Mouse (Mus musculus): ENCODE results near the gene Isg15. TPM values are rescaled to one million over a fixed set of nuclear protein-coding genes. Genes with fewer than 3 reads are reported as not detected.

Isg15 gene
- total and polyA plus RNA-seq, 3 experiments = 4.8 to 5.4 TPM; not detected in 1

DNA sequence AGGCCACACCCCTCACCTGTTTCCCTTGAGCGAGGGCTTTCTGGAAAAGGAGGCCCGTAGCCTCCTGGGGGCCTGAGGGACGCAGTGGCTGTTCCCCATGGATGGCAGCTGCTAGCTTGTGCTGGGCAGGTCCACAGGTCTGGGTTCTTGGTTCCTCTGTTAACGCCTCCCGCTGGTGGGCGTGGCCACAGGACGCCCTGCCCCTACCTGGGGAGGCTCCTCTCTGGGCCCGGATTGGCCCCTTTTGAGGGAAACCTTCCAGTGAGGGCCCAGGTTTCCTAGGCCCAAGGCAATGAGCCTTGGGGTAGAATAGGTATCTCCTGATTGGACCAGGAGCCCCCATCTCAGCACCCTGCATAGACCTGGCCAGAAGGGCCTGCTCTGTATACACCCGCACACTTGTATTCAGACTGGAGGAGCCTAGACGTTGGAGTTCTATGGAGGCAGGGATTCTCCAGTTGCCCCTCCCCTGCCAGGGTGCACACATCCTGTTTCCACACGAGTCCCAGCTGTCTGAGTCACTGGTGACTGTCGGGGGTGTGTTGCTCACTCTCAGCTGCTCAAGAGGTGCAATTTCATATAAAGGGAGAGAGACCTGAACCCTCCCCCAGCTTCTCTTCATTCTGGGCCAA, 27.9 kb upstream of the Isg15 start:
- no peaks in the 10 kb centered on the region for H3K36me3 ChIP-seq (ENCODE audit: control insufficient read depth in 1 of 2, insufficient read depth in 2 of 2, low read length in 2 of 2)

GRCm38 (mm10) chr4:156227752-156228392, 27.3 kb upstream of the Isg15 start:
- Histone ChIP-seq H3K4me3 (ENCODE audit: control insufficient read depth in 1 of 2, insufficient read depth in 1 of 2, low read depth in 2 of 2, low read length in 2 of 2) (no peak overlapping the region), H3K4me1 (ENCODE audit: control insufficient read depth in 1 of 2, insufficient read depth in 2 of 2, low read length in 2 of 2) (no peaks in the 10 kb centered on the region), H3K9me3 (replicated peaks; ENCODE audit: insufficient read depth, low read length) (no peaks in the 10 kb centered on the region), H3K36me3 (ENCODE audit: control insufficient read depth in 1 of 2, insufficient read depth in 2 of 2, low read length in 2 of 2) (no peaks in the 10 kb centered on the region), H3K79me2 (ENCODE audit: control insufficient read depth, insufficient read depth, low read length, poor library complexity) (no peaks in the 10 kb centered on the region), H3K27ac (ENCODE audit: control insufficient read depth, low read depth, low read length) (no peak overlapping the region), H3K9ac (ENCODE audit: control insufficient read depth, low read depth, low read length, poor library complexity, severe bottlenecking) (no peak overlapping the region), H3K27me3 (ENCODE audit: control insufficient read depth in 1 of 2, insufficient read depth in 2 of 2, low read length in 2 of 2) (no peaks in the 10 kb centered on the region)
- TF ChIP-seq SIN3A (IDR thresholded peaks at IDR 0.05; ENCODE audit: low read length) (no peak), POLR2A (IDR thresholded peaks at IDR 0.05; ENCODE audit: control insufficient read depth in 1 of 2, insufficient read depth in 1 of 2, low read depth in 1 of 2, low read length in 2 of 2, poor library complexity in 1 of 2) (no peak), USF1 (IDR thresholded peaks at IDR 0.05; ENCODE audit: low read depth, low read length) (no peak)
- no peak for DNase-seq (ENCODE audit: low read depth, low spot score)

More for the DNA sequence above, 27.9 kb upstream of the Isg15 start:
- Histone ChIP-seq H3K4me3 (ENCODE audit: control insufficient read depth in 1 of 2, insufficient read depth in 1 of 2, low read depth in 2 of 2, low read length in 2 of 2) (no peak overlapping the region), H3K79me2 (ENCODE audit: control insufficient read depth, insufficient read depth, low read length, poor library complexity) (no peaks in the 10 kb centered on the region), H3K9ac (ENCODE audit: control insufficient read depth, low read depth, low read length, poor library complexity, severe bottlenecking) (no peak overlapping the region), H3K27ac (ENCODE audit: control insufficient read depth, low read depth, low read length) (no peak overlapping the region), H3K4me1 (ENCODE audit: control insufficient read depth in 1 of 2, insufficient read depth in 2 of 2, low read length in 2 of 2) (no peaks in the 10 kb centered on the region), H3K9me3 (replicated peaks; ENCODE audit: insufficient read depth, low read length) (no peaks in the 10 kb centered on the region), H3K27me3 (ENCODE audit: control insufficient read depth in 1 of 2, insufficient read depth in 2 of 2, low read length in 2 of 2) (no peaks in the 10 kb centered on the region)
- DNase-seq (ENCODE audit: low read depth, low spot score) = no peak
- TF ChIP-seq GATA1 (IDR thresholded peaks at IDR 0.05; ENCODE audit: low read depth, low read length) (no peak), ELF1 (IDR thresholded peaks at IDR 0.05; ENCODE audit: low read depth, low read length) (no peak), UBTF (IDR thresholded peaks at IDR 0.05; ENCODE audit: borderline replicate concordance, insufficient read depth, low read depth, low read length) (no peak), SIN3A (IDR thresholded peaks at IDR 0.05; ENCODE audit: low read length) (no peak), NRF1 (IDR thresholded peaks at IDR 0.05; ENCODE audit: insufficient read depth, low read depth, low read length, poor library complexity, severe bottlenecking) (no peak), MAX (IDR thresholded peaks at IDR 0.05; ENCODE audit: low read length) (no peak), ZNF384 (IDR thresholded peaks at IDR 0.05; ENCODE audit: low read depth, low read length) (no peak), TAL1 (IDR thresholded peaks at IDR 0.05; ENCODE audit: low read length) (no peak), POLR2AphosphoS2 (IDR thresholded peaks at IDR 0.05; ENCODE audit: low read length) (no peak)

DNA sequence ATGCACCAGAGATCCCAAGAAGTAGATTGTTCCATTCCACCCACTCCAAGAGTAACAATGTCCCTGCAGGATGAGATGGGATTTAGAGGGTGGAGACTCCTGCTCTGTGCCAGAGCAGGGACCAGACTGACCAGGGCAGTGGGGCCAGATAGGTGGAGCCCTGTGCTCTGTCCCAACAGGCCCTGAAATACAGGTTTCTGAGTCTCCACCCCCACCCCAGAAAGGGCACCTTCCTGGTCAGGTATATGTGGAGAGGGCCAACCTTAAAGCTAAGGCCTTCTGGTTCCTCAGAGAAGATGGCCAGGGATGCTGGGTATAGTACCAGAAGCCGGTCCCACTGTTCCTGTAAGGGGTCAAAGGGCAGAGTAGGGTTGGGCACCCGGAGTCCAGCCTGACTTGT, 23.7 kb upstream of the Isg15 start:
- Histone ChIP-seq H3K36me3 (ENCODE audit: control insufficient read depth in 1 of 2, insufficient read depth in 2 of 2, low read length in 2 of 2) (no peaks in the 10 kb centered on the region), H3K4me1 (ENCODE audit: control insufficient read depth in 1 of 2, insufficient read depth in 2 of 2, low read length in 2 of 2) (no peaks in the 10 kb centered on the region), H3K27me3 (ENCODE audit: control insufficient read depth in 1 of 2, insufficient read depth in 2 of 2, low read length in 2 of 2) (no peaks in the 10 kb centered on the region), H3K79me2 (ENCODE audit: control insufficient read depth, insufficient read depth, low read length, poor library complexity) (no peaks in the 10 kb centered on the region), H3K4me3 (ENCODE audit: control insufficient read depth in 1 of 2, insufficient read depth in 1 of 2, low read depth in 2 of 2, low read length in 2 of 2) (no peak overlapping the region), H3K27ac (ENCODE audit: control insufficient read depth, low read depth, low read length) (no peak overlapping the region), H3K9me3 (replicated peaks; ENCODE audit: insufficient read depth, low read length) (no peaks in the 10 kb centered on the region), H3K9ac (ENCODE audit: control insufficient read depth, low read depth, low read length, poor library complexity, severe bottlenecking) (no peak overlapping the region)
- TF ChIP-seq ETS1 (IDR thresholded peaks at IDR 0.05; ENCODE audit: low read depth, low read length) = no peak
- no peak for TF ChIP-seq RAD21 (IDR thresholded peaks at IDR 0.05; ENCODE audit: low read depth, low read length)
- no peak for TF ChIP-seq USF1 (IDR thresholded peaks at IDR 0.05; ENCODE audit: low read depth, low read length)
- no peak for TF ChIP-seq TBP (IDR thresholded peaks at IDR 0.05; ENCODE audit: low read depth, low read length)
- TF ChIP-seq SIN3A (IDR thresholded peaks at IDR 0.05; ENCODE audit: low read length) = no peak
- no peak for TF ChIP-seq KAT2A (conservative IDR thresholded peaks at IDR 0.05; ENCODE audit: low read depth, low read length)
- TF ChIP-seq ZNF384 (IDR thresholded peaks at IDR 0.05; ENCODE audit: low read depth, low read length) = no peak
- no peak for DNase-seq (ENCODE audit: low read depth, low spot score)
